Comparison of ENCODE assay signal across 10 mouse cellular contexts in genomic region chr6:113860735-113861374, GRCm38 (mm10).
DNase-seq lines count a peak whose midpoint lies in the region; ATAC-seq and TF ChIP-seq lines count a peak whose summit lies in the region.
"Had no signal": no experiment of that assay in that cellular context is flagged by ENCODE, and none has a peak within 500 bp of the region (broad histone marks: within the 10 kb centered on the region; RNA-seq: fewer than 3 reads in every experiment).

No protein-coding gene starts in this region.

- no peak overlapping the region for H3K9ac ChIP-seq in intestine, postnatal 0 days (ENCODE audit: low read depth, low read length)
- H3K9ac ChIP-seq: liver, embryonic 13.5 days; stomach, embryonic 15.5 days had no signal

- H3K4me2 ChIP-seq in intestine, postnatal 0 days (replicated peaks; ENCODE audit: low read depth), result no peak overlapping the region
- H3K4me2 ChIP-seq: liver, embryonic 13.5 days; stomach, embryonic 15.5 days had no signal

- no peak for ATAC-seq in intestine, postnatal 0 days

- peak; percentile 12 for DNase-seq in kidney, postnatal 10 days
- no peak for DNase-seq in kidney, postnatal 36 days
- peak; percentile 99 for DNase-seq in cerebellum, adult 9-11 months
- DNase-seq in layer of hippocampus, postnatal 14 days (ENCODE audit: low spot score in 2 of 2), result peak; percentile 42 to 56
- peak; percentile 68 to 79 for DNase-seq in right cerebral cortex, postnatal 10 days (ENCODE audit: low spot score in 2 of 2)
- no peak for DNase-seq in thymus, postnatal 14 days
- DNase-seq in liver, result no peak
- DNase-seq: liver, embryonic 13.5 days had no signal

- H3K36me3 ChIP-seq in intestine, postnatal 0 days (ENCODE audit: control insufficient read depth, insufficient read depth), result no peaks in the 10 kb centered on the region
- H3K36me3 ChIP-seq: liver, embryonic 13.5 days; stomach, embryonic 15.5 days had no signal

- H3K9me3 ChIP-seq in intestine, postnatal 0 days (ENCODE audit: control insufficient read depth), result no peaks in the 10 kb centered on the region
- H3K9me3 ChIP-seq: liver, embryonic 13.5 days; stomach, embryonic 15.5 days had no signal

- H3K27ac ChIP-seq in intestine, postnatal 0 days (ENCODE audit: low read depth, low read length), result no peak overlapping the region
- H3K27ac ChIP-seq: liver, embryonic 13.5 days; stomach, embryonic 15.5 days had no signal

- H3K27me3 ChIP-seq in intestine, postnatal 0 days (replicated peaks; ENCODE audit: control insufficient read depth, insufficient read depth, low read length), result no peaks in the 10 kb centered on the region
- H3K27me3 ChIP-seq: liver, embryonic 13.5 days; stomach, embryonic 15.5 days had no signal

- whole genome bisulfite sequencing in intestine, postnatal 0 days, result 71% methylated on average over 15 of the region's 15 CpGs

- TF ChIP-seq CTCF in intestine, postnatal 0 days (IDR thresholded peaks at IDR 0.05; ENCODE audit: low read depth), result no peak

- no peaks in the 10 kb centered on the region for H3K4me1 ChIP-seq in intestine, postnatal 0 days (replicated peaks; ENCODE audit: control insufficient read depth, insufficient read depth, low read length)
- H3K4me1 ChIP-seq: liver, embryonic 13.5 days; stomach, embryonic 15.5 days had no signal

- H3K4me3 ChIP-seq in intestine, postnatal 0 days (ENCODE audit: low read depth, low read length), result no peak overlapping the region
- H3K4me3 ChIP-seq: liver, embryonic 13.5 days; stomach, embryonic 15.5 days had no signal

Comparison
In these comparisons a context has a peak if more than half of its experiments do, and no peak if none do; other contexts are left out.
1. DNase-seq: peak in kidney, postnatal 10 days (single experiment), cerebellum, adult 9-11 months (single experiment), layer of hippocampus, postnatal 14 days (2 of 2) and right cerebral cortex, postnatal 10 days (2 of 2); none in kidney, postnatal 36 days (0 of 2), thymus, postnatal 14 days (single experiment) and liver (single experiment).